Mouse (Mus musculus) thymus, postnatal 14 days (tissue): ENCODE results near the gene Dgat2l6.

Experiments
- DNase-seq: peaks from one replicate; pipeline ENCODE4 v3.0.0; 2021

Gene Dgat2l6

DNA sequence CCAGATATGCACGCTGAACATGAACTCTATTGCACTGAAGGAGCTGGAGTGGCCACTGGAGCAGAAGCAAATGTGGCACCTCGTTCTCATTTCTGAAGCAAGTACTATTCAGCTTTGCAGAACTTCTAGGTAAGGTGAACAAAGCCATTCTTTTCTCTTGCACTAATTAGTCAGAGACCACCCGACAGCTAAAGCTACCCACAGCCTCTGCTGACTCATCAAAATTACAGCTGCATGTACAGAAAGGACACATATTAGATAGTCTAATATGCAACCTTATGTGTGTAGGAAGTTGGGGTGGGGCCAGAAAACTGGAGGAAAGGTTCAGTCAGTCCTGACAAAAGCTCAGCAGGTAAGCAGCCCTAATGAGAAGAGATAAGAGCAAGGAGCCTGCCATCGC lies at the start of gene Dgat2l6:
Gene Dgat2l6 (plus strand): TSS at position 368 of the 400 bp plus-strand sequence.
- DNase-seq: no peak

DNA sequence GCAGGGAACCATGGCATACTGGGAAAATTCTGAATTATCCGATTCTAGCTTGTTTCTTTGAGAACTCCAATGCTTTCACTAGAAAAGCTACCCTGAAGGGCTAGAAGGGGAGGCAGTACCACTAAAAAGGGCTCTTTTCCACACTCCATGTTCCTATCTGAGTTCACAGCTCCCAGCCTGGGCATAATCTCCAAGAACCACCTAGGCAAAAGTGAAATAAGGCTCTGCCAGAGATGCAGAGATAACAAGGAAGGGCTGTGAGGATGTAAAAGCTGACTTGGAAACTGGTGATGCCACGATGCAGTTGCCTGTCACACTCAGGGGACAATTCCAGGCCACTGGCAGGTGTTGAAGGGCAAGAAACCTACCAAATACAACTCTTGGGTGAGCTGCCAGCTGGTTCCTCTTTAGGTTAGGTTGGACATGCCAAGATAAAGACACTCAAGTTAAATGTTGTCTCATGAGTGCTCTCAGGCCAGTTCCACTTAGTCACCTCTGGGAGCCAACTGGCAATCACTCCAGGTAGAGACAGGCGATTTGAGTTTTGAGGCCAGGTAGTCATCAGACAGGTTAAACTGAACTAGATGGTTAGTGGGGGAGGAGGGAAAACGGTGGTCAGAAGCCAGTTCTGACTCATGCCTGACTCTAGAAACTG lies 48.9 kb upstream of the Dgat2l6 start:
- DNase-seq: no peak

DNA sequence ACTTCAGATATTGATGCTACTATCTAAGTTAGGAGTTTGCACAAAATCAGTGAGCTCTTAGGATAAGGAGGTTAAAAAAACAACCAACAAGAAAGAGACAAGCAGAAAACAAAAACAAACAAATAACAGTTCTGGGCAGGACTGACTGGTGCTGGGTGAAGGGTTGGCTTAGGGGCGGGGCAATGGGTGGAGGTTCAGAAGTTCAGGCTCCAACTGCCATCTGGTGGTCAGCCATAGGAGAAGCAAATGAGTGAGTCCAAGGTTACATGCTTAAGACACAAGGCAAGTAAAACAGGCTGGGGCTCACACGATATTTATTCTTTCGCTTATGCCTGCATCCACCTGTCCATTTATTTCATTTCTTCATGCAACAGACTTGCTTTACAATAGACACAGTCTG lies 44.3 kb upstream of the Dgat2l6 start:
- DNase-seq: peak; percentile 57

DNA sequence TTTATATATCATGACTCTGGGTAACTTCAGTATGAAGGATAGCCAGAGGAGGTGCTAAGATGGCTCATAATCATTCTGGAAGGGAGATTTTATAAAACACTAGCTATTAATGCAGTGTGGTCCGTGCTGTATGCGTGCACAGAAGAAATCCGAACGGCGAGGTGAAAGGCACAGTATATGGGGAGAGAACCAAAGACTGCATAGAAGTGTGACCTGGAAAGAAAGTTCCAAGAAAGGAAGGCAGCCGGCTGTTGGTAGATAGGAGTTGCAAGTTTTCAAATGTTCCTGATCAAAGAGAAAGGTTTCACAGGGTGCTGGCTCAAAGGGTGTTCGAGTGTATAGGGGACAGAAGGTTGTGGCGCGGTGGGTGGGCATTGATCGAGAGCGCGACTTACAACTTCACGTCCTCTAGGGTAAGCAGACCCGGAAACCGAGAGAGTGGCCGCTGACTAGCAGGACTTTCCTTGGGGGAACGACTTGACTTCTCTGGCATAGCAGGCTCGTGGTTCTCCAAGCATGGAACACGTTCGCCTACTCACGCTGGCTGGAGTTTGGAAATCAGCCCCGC lies 31.1 kb upstream of the Dgat2l6 start:
- no peak for DNase-seq

DNA sequence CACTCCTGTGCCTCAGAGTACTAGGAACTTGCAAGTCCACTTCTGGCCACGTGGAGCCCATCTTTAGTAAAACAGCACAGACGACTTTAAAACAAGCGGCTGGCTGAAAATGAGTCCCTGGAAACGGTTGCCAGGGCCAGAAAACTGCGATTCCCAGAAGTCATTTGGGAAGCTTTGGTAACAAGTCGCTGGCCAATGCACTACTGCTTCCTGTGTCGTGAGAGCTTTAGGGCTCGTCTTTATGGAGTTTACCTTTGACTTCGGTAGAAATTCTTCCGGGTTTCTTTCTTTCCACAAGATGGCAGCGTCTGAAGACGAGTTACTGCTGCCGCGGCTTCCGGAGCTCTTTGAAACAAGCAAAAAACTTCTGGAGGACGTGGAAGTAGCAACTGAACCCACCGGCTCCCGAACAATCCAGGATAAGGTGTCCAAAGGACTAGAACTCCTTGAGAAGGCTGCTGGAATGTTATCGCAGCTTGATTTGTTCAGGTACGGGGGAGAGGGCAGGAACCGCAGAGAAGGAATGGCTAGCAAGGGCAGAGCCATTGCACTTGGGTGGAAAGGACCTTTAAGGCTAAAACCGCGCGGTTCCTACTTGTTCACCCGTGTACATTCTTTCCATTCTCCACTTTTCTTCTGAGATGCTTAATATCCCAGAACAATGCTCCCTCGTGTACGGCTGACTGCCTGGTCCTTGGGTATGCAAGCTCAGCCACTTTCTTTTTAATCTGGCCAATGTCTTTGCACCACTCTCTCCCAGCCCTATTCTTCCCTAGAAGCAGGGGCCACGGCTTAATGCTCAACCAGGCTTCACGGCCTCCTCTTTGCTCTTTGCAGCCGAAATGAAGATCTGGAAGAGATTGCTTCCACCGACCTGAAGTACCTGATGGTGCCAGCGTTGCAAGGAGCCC lies 30.3 kb upstream of the Dgat2l6 start, which contains the start of gene Igbp1:
Gene Igbp1 (plus strand): TSS at position 224 of the 911 bp plus-strand sequence.
- DNase-seq: peak; percentile 61

DNA sequence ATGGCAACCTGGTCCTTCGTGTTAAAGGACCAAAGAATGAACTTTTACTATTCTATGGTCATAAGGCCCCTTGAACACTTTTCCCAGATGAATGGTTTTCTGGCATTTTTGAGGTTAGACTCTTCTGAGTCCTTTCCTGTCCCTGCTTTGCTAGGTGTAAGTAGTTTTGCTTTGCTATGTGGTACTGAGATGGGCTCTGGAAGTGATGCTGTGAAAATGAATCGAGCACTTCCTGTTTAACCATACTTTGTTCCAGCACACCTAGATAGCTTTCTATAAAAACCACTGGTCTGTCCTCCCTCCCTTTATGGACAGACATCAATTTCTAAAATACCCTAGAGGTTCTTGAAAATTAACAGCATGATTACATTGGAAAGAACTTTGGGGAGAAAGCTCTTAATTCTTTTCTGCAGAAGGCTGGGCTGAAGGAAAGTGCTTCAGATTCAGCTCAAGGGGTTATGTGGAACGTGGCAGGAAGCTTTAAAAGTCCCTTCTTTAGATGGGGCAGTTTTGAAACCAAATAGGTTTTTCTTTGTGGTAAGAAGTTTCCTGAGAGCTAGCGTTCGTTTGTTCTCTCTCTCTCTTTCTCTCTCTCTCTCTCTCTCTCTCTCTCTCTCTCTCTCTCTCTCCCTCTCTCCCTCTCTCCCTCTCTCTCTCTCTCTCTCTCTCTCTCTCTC lies 20.3 kb upstream of the Dgat2l6 start:
- DNase-seq: no peak

DNA sequence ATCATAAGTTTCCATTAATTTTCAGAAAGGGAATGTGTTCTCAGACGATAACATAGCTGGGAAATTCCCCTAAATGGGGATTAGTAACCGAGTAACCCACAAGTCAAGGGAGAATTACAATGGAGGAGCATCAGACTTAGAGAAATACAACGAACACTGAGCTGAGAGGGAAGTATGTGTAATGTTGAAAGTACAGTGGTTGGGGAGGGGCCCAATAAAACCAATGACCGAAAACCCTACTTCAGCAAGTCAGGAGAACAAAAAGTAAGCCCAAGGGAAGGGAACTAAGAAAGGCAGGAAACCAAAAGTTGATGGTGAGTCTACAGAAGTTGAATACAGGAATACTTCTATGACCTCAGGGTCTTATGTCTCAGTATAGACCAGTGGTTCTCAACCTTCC lies 16.5 kb upstream of the Dgat2l6 start:
- DNase-seq: no peak

DNA sequence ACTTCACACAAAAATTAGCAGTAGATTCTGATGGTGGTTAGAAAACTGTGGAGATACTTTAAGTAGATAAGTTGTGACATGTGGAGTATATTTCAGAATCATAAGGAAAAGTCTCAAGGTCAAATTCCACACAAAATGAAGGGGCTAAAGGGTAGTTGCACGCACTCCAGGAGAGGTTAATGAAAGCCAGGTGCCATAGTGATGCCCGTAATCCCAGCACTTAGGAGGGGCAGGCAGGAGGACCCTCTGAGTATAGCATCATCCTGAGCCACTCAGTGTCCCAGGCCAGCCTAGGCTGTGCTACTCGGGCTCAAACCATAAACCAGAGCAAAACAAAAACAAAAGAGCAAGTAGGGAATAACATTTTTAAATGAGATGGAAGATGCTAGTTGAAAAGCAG lies 14.7 kb upstream of the Dgat2l6 start:
- no peak for DNase-seq

DNA sequence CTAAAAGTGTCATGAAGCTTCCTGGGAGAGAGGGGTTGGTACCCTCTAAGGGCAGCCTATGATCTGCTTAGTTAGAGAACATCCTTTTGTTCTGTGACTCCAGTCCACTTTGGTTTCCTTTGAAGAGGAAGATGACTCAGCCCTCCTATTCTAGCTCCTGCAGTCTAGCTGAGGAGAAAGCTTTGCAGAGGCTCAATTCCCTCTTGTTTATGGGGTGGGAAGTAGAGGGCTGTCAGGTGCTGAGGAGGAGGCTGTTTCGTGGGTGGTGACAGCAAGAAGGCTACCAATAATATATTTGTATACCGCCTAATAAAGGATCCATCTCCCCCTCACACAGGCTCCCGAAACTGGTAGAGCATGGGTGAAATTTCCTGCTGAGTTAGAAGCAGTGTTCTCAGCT lies 8.0 kb upstream of the Dgat2l6 start:
- no peak for DNase-seq

DNA sequence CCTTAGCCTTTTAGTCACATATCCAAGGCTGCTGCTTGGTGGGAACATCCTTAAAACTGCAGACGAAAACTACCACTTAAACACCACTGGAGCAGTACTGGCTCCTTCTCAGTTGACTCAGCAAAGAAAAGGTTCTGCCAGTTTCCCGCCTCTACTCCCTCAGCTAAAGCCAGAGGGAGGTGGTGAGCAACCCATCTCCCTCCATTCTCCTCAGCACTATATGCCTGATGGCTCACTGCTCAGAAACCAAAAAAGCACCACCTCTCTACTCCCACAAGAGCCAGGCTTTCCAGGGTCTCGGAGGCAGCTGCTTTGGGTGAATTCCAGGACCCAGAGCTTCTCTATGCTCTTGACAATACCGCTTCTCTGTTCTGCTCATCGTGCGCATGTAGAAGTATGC lies 7.0 kb upstream of the Dgat2l6 start:
- DNase-seq: no peak

DNA sequence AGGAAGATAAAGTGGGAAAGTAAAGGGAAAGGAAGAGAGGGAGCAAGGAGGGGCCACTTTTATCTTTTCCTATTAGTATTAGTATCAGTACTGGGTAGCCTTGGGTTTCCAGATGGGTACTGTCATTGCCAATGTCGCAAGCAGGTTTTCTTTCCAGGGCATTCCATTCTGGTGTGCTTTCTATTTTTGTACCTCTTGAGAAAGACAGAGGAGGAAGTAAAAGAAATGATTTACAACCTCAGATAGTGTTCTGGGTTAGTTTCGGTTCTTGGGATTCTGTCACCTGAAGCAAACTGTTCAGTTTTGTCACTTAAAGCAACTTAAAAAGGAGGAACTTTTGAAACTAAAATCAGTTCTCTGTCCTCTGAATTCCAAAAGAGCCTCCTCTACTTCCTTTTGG lies 6.1 kb upstream of the Dgat2l6 start:
- no peak for DNase-seq

DNA sequence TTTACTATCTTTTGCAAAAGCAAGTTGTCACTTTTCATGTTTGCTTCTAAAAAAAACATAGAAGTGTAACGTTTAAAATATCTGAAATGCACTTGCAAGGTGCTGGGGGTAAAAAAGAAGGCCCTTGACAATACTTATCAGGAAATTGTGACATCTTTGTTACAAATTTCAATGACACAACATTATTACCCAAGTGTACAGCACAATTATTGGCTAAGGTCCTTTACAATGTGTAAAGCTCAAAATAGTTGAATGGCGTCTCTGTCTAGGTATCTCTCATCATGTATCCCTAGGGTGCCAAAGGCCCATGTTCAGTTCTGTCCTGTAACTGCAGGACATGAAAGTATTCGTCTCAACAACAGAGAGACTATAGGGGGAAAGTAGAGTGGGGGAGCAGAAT lies 31.4 kb downstream of the Dgat2l6 start:
- DNase-seq: no peak

DNA sequence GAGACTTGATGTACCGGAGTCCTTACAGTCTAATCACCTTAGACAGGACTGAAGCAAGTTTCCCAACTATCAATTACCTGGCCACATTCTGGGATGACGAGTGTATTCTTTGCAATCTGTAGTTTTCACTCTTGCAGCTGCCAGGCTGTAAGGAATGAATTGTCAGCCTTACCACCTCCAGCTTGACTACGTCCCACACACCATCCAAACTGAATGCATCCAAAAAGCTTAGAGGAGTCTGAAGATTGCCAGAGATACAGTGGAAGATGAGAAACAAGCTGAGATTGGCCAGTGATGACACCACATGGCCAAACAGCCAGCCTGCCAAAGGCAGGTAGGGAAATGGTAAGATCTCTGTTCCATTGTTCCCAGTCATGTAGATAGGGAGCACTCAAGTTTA lies 41.1 kb downstream of the Dgat2l6 start:
- DNase-seq: no peak

DNA sequence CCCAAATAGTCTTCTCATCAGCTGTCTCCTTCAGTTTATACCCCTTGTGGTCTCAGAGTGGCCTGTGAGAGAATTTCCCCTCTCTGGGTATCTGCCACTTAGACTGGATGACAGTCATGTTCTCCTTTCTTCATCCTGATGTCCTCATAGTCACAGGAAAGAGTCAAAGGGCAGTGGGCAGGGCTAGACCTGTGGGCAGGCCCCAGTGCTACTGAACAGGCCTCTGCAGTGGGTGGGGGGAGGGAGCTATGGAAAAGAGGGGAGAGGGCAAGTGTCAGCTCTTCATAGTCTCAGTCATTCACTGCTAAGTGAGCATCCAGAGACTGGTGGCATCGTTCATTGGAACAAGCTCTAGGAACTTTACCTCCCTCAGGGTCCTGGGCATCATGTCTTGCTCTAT lies 47.3 kb downstream of the Dgat2l6 start, which contains the start of gene Awat1:
Gene Awat1 (plus strand): TSS at position 301 of the 400 bp plus-strand sequence.
- DNase-seq: no peak

DNA sequence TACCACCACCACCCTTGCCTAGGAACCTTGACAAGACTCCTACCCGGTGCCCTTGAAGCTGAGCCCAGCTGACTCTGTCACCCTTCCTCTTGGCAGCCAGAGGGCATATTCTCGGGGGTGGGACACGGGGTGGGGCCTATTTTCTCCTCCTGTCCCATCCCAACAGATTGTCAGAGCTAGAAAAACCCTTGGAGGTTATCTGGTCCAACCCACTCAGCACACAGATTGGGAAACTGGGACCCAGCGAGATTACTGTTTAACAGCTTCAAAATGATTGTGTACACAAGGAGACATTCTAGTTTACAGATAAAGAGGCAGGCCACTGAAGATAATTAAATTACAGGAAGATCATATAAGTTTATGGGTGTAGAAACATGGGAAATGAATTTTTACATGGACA lies 70.2 kb downstream of the Dgat2l6 start, which contains the start of gene P2ry4:
Gene P2ry4 (minus strand): TSS at position 79 of the 400 bp plus-strand sequence.
- DNase-seq: no peak
